Mouse (Mus musculus): ENCODE results near the gene Gm5799.
"Not testable (repeated sequence)": the region's sequence is repeated elsewhere in the genome, so short reads cannot be mapped to it uniquely, and the experiment has no call there.

Gene Gm5799

DNA sequence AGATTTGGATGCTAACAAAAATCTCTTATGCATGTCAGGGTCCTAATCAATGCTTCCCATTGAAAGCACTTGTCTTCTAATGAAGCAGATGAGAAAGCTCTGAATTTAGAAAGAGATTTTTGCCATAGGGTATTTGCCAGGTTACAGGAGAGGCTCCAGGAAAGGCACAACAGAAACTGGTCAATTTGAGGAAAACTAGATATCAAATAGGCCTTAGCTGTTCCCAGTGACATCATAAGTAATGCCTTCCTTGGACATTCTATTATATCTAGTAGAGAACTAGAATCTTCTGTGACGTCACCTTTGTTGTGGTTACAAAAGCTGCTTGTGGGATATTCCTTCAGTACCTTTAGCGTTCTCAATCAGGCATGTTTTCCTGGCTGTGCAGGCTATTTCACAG lies at the start of gene Gm5799:
Gene Gm5799 (plus strand): TSS at position 301 of the 400 bp plus-strand sequence.
- DNase-seq, result not testable (repeated sequence)

GRCm38 (mm10) chr14:43531052-43532010 lies 12.0 kb upstream of the Gm5799 start:
- DNase-seq, result peak in 1 of 2 experiments; percentile 9

GRCm38 (mm10) chr14:43532011-43532383 lies 11.4 kb upstream of the Gm5799 start:
- DNase-seq, result not testable (repeated sequence)

- peak; percentile 32 to 55 for DNase-seq
Observed at GRCm38 (mm10) chr14:43532387-43532786, 11.0 kb upstream of the Gm5799 start.

- not testable (repeated sequence) for DNase-seq
Observed at GRCm38 (mm10) chr14:43538144-43538543, 5.2 kb upstream of the Gm5799 start.

DNA sequence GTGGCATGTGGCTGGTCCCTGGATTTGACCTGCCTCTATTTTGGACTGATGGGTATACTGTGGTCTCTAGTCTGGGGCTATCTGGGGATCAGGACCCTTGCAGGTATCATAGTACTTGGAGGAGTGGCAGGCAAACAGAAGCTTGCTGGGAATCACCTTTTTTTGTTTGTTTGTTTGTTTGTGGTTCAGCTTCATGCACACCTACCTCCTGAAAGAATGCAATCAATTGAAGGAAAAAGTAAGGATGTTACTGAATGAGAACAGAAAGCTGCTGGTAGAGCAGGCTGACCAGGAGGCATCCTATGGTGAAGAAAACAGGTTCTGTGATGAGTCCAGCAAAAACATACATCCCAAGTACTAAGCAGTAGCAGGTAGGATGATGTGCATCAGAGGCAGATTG lies 2.9 kb downstream of the Gm5799 start:
- DNase-seq, result not testable (repeated sequence)

GRCm38 (mm10) chr14:43552271-43552670 lies 8.9 kb downstream of the Gm5799 start:
- DNase-seq, result not testable (repeated sequence)

GRCm38 (mm10) chr14:43577969-43578368 lies 34.6 kb downstream of the Gm5799 start:
- DNase-seq, result not testable (repeated sequence)

GRCm38 (mm10) chr14:43579046-43579445 lies 35.7 kb downstream of the Gm5799 start, which contains the start of gene Gm17654:
Gene Gm17654 (minus strand): TSS chr14:43579146.
- not testable (repeated sequence) for DNase-seq

Measured in kidney, postnatal 36 days (tissue).